Mouse (Mus musculus): ENCODE data around the gene Catsper2. TPM values are rescaled to one million over a fixed set of nuclear protein-coding genes. Genes with fewer than 3 reads are reported as not detected.

Catsper2 gene
- total and polyA plus RNA-seq, 3 experiments, result 3.4 to 4.2 (median 3.8) TPM

DNA sequence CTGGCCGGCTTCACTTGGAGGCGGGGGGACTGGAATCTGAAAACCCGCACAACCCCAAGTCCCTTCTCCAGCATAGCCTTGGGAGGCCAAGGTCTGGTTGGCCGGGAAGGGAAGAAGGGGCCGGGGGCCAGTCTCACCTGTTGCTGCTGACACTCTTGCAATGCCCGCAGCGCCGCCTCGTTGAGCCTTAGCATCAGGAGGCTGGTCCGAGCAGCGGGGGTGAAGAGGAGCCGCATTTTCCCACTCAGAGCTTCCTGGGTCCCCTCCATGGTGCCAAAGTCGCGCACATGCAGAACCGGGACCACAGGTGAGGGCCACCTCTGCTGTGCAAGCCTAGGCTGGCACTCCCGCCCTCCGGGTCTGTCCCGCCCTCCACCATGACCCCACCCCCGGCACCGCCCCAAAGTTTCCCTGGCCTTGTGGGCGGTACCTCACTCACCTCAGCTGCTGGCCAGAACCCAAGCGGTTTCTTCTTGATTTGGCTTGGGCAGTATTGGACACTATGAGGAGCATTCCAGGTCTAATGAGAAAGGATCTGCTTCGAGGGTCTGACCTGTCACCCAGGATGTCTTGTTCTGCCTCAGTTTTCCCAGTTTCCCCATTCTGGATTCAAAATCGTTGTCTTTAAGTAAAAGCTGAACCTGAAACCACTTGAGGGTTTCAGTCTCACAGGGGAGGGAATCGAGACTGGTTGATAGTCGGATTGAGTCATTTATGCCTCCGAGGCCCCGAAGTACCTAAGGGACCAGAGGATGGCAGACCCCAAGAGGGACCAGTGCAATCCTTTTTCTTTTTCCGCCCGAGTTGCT lies 28.9 kb upstream of the Catsper2 start:
- H3K36me3 ChIP-seq (ENCODE audit: control insufficient read depth, insufficient read depth, low read length), result no peaks in the 10 kb centered on the region; the same call in none of the 2 replicates
- H3K27me3 ChIP-seq (ENCODE audit: control insufficient read depth, insufficient read depth, low read length), result no peaks in the 10 kb centered on the region
- intact Hi-C loops (cut with DNase I), result no loop called here
- peak; percentile 76 to 78 for DNase-seq
- peak overlapping the region; percentile 18 for H3K9ac ChIP-seq (ENCODE audit: low read depth, low read length)
- H3K27ac ChIP-seq, result no peak overlapping the region; the same call in 1 of the 2 replicates
- 2% methylated on average over 30 of the region's 30 CpGs for WGBS
- peaks cover 2% of the 10 kb centered on the region; the same call in 1 of the 2 replicates for H3K4me1 ChIP-seq (ENCODE audit: control insufficient read depth, insufficient read depth, low read length)
- H3K79me2 ChIP-seq (replicated peaks; ENCODE audit: control insufficient read depth, insufficient read depth, low read length), result no peaks in the 10 kb centered on the region
- TF ChIP-seq POLR2A (IDR thresholded peaks at IDR 0.05; ENCODE audit: insufficient read depth, low read depth, low read length), result no peak
- TF ChIP-seq EP300 (IDR thresholded peaks at IDR 0.05; ENCODE audit: insufficient read depth, low read depth, low read length), result no peak
- TF ChIP-seq CTCF (IDR thresholded peaks at IDR 0.05), result no peak
- H3K4me3 ChIP-seq, result peak overlapping the region; percentile 51

DNA sequence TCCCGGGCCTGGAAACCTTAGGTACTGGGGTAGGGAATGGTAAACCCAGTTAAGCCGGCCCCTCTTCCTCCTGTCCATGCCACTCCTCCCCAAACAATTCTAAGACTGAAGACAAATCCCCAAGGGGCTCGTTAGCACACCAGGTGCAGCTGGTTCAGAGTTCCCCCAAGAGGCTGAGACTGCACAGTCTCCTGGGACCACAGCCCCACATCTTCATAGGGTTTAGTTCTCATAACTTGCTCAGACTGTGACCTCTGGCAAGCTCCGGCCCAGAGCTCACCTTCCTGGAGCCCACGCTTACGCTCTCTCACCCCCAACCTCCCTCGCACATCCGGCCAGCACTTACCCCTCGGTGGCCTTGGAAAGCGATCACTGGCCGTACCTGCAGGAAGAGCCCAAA lies 28.2 kb upstream of the Catsper2 start:
- no peaks in the 10 kb centered on the region for H3K27me3 ChIP-seq (ENCODE audit: control insufficient read depth, insufficient read depth, low read length)
- H3K27ac ChIP-seq, result no peak overlapping the region
- WGBS, result 20% methylated on average over 11 of the region's 11 CpGs
- H3K4me1 ChIP-seq (ENCODE audit: control insufficient read depth, insufficient read depth, low read length), result peaks cover 2% of the 10 kb centered on the region; the same call in 1 of the 2 replicates
- peak overlapping the region; percentile 51 for H3K4me3 ChIP-seq
- no peak for TF ChIP-seq POLR2A (IDR thresholded peaks at IDR 0.05; ENCODE audit: insufficient read depth, low read depth, low read length)
- TF ChIP-seq CTCF (IDR thresholded peaks at IDR 0.05), result no peak
- TF ChIP-seq EP300 (IDR thresholded peaks at IDR 0.05; ENCODE audit: insufficient read depth, low read depth, low read length), result no peak
- H3K9ac ChIP-seq (ENCODE audit: low read depth, low read length), result peak overlapping the region; percentile 18; the same call in 1 of the 2 replicates
- no peaks in the 10 kb centered on the region for H3K79me2 ChIP-seq (replicated peaks; ENCODE audit: control insufficient read depth, insufficient read depth, low read length)
- H3K36me3 ChIP-seq (ENCODE audit: control insufficient read depth, insufficient read depth, low read length), result no peaks in the 10 kb centered on the region; the same call in none of the 2 replicates
- intact Hi-C loops (cut with DNase I), result no loop called here
- DNase-seq, result peak in 1 of 2 experiments; percentile 29

DNA sequence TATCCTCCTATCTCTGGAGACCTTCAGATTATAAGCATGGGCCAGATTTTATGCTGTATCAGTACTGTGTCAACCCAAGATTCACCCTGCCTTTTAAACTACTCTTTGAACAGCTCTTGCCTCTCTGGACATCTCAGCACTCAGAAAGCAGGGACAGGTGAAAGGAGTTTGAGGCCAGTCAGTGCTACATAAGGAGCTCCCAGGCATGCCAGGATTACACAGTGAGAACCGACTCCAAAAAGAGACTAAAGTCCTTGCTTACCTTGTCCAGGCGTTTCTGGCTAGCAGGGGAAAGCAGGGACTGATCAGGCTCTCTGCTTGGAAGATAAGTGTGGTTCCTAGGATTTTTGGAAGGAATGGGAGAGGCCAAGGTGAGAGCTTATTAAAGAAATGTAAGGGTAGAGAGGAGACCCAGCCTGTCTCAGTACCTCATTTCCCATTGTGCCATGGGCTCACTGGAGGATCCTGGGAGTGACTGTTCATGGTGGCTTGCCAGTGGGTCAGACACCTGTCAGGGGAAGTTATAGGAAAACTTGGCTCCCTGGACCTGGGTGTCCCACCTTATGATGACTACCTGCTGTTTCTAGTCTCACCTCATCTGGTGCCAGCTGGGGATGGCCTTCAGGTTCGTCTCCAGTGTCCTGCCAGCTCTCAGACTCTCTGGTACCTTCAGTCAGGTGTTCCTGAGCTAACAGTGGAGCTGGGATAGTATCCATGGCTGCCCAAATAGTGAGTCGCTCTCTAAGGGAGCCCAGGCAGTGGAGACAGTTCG lies 27.4 kb upstream of the Catsper2 start:
- TF ChIP-seq CTCF (IDR thresholded peaks at IDR 0.05), result no peak
- TF ChIP-seq POLR2A (IDR thresholded peaks at IDR 0.05; ENCODE audit: insufficient read depth, low read depth, low read length), result no peak
- no peak for TF ChIP-seq EP300 (IDR thresholded peaks at IDR 0.05; ENCODE audit: insufficient read depth, low read depth, low read length)
- no peak for DNase-seq
- no peaks in the 10 kb centered on the region for H3K79me2 ChIP-seq (replicated peaks; ENCODE audit: control insufficient read depth, insufficient read depth, low read length)
- no peak overlapping the region for H3K9ac ChIP-seq (ENCODE audit: low read depth, low read length)
- intact Hi-C loops (cut with DNase I), result no loop called here
- H3K4me1 ChIP-seq (ENCODE audit: control insufficient read depth, insufficient read depth, low read length), result peaks cover 2% of the 10 kb centered on the region; the same call in 1 of the 2 replicates
- no peaks in the 10 kb centered on the region; the same call in none of the 2 replicates for H3K36me3 ChIP-seq (ENCODE audit: control insufficient read depth, insufficient read depth, low read length)
- no peak overlapping the region for H3K4me3 ChIP-seq
- 62% methylated on average over 5 of the region's 5 CpGs for WGBS
- H3K27me3 ChIP-seq (ENCODE audit: control insufficient read depth, insufficient read depth, low read length), result no peaks in the 10 kb centered on the region
- H3K27ac ChIP-seq, result no peak overlapping the region

DNA sequence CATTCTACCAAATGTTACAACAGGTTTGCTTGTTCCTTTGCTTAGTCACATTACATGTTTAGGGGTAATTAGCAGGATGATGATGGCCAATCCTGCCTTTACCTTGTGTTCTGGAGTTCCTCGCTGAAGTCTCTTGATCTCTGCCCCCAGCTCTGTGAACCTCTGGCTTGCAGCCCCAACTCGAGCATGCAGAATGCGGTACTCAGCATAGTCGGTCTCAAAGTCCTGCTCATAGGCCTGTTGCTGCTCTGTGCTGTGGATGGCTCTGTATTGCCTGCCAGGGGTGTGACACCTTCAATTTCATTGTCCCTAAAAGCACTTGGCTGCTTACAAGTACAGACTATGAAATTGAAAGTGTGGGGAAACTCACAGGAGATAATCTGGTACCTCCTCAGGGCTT lies 26.2 kb upstream of the Catsper2 start:
- whole genome bisulfite sequencing, result 70% methylated on average over 4 of the region's 4 CpGs
- no peak for DNase-seq
- intact Hi-C loops (cut with DNase I), result no loop called here
- TF ChIP-seq POLR2A (IDR thresholded peaks at IDR 0.05; ENCODE audit: insufficient read depth, low read depth, low read length) (no peak), EP300 (IDR thresholded peaks at IDR 0.05; ENCODE audit: insufficient read depth, low read depth, low read length) (no peak), CTCF (IDR thresholded peaks at IDR 0.05) (no peak)
- H3K9ac ChIP-seq (ENCODE audit: low read depth, low read length), result no peak overlapping the region
- H3K27me3 ChIP-seq (ENCODE audit: control insufficient read depth, insufficient read depth, low read length), result no peaks in the 10 kb centered on the region
- H3K4me1 ChIP-seq (ENCODE audit: control insufficient read depth, insufficient read depth, low read length), result peaks cover 2% of the 10 kb centered on the region; the same call in 1 of the 2 replicates
- peaks cover 2% of the 10 kb centered on the region for H3K36me3 ChIP-seq (ENCODE audit: control insufficient read depth, insufficient read depth, low read length)
- H3K4me3 ChIP-seq, result no peak overlapping the region
- H3K27ac ChIP-seq, result no peak overlapping the region
- H3K79me2 ChIP-seq (replicated peaks; ENCODE audit: control insufficient read depth, insufficient read depth, low read length), result no peaks in the 10 kb centered on the region

DNA sequence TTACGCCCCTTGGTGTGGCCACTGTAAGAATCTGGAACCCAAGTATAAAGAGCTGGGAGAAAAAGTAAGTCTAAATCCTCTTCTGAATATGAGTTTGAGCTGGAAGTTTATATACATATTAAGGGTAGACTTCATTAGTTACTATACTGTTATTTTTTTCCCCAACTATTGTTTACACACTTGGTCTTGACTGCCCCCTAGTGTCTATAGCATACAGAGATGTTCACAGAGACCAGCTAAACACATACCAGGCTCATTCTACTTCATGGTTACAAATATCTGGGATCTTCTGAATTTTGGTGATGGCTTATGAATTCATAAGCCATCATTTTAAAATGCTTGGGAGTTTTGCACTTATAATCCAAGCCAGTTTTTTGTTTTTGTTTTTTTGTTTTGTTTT lies 21.3 kb upstream of the Catsper2 start:
- Histone ChIP-seq H3K27me3 (ENCODE audit: control insufficient read depth, insufficient read depth, low read length) (no peaks in the 10 kb centered on the region), H3K4me1 (ENCODE audit: control insufficient read depth, insufficient read depth, low read length) (no peaks in the 10 kb centered on the region), H3K4me3 (no peak overlapping the region), H3K9ac (ENCODE audit: low read depth, low read length) (no peak overlapping the region), H3K36me3 (ENCODE audit: control insufficient read depth, insufficient read depth, low read length) (peaks cover 7% of the 10 kb centered on the region), H3K27ac (no peak overlapping the region), H3K79me2 (replicated peaks; ENCODE audit: control insufficient read depth, insufficient read depth, low read length) (no peaks in the 10 kb centered on the region)
- DNase-seq, result no peak
- no peak for TF ChIP-seq EP300 (IDR thresholded peaks at IDR 0.05; ENCODE audit: insufficient read depth, low read depth, low read length)
- TF ChIP-seq POLR2A (IDR thresholded peaks at IDR 0.05; ENCODE audit: insufficient read depth, low read depth, low read length), result no peak
- peak; percentile 82 for TF ChIP-seq CTCF (IDR thresholded peaks at IDR 0.05)
- WGBS, result 93% methylated on average over 1 of the region's 1 CpGs
- intact Hi-C loops (cut with DNase I), result no loop called here
